Mouse (Mus musculus): ENCODE results near the gene Ndfip2. TPM values are rescaled to one million over a fixed set of nuclear protein-coding genes. Genes with fewer than 3 reads are reported as not detected.

Ndfip2 gene
- polyA plus RNA-seq, 1 experiment from 2014 or later: 67.3 TPM

DNA sequence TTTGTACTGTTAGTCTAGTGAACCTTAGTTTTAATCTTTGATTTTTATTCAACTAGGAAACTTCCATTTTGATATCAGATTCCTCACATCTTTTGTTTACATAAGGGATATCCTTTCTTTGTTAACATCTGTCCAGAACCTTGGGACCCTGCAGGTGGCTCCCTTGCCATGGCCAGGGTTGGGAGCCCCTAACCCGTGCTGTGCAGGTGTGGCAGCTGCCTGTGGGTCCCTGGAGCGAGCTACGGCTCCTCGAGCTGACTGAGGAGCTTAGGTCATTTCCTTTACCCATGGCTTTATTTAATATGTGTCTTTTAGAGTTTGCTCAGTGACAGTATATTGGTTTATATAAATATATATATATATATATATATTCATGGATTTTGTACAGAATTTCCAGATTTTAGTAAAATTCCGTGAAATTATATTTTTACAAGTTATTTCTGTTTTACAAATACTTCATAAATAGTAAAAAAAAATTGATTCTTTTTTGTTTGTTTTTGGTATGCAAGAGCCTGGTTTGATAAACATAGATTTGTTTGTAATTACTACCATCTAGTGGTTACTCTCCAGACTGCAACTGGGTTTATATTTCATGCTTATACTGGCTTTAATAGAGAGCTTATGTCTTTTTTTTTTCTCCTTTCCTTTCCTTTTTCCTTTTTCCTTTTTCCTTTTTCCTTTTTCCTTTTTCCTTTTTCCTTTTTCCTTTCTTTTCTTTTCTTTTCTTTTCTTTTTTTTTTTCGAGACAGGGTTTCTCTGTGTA is 37.6 kb downstream of the Ndfip2 start:
- ATAC-seq (ENCODE audit: low FRiP score, low TSS enrichment): peak; percentile 55; the same call in 1 of the 2 replicates
- WGBS: 69% methylated on average over 6 of the region's 6 CpGs
- Histone ChIP-seq H3K27ac (ENCODE audit: low read depth, low read length) (no peak overlapping the region), H3K9me3 (ENCODE audit: control insufficient read depth, low read length) (no peaks in the 10 kb centered on the region), H3K4me1 (ENCODE audit: control insufficient read depth, insufficient read depth, low read length) (no peaks in the 10 kb centered on the region), H3K36me3 (ENCODE audit: control insufficient read depth, insufficient read depth, low read length) (peaks cover 9% of the 10 kb centered on the region; the same call in 1 of the 2 replicates), H3K27me3 (ENCODE audit: control insufficient read depth, insufficient read depth, low read length) (no peaks in the 10 kb centered on the region), H3K4me3 (ENCODE audit: low read length) (no peak overlapping the region), H3K4me2 (replicated peaks; ENCODE audit: low read depth, low read length) (no peak overlapping the region), H3K9ac (ENCODE audit: low read depth, low read length) (no peak overlapping the region)

DNA sequence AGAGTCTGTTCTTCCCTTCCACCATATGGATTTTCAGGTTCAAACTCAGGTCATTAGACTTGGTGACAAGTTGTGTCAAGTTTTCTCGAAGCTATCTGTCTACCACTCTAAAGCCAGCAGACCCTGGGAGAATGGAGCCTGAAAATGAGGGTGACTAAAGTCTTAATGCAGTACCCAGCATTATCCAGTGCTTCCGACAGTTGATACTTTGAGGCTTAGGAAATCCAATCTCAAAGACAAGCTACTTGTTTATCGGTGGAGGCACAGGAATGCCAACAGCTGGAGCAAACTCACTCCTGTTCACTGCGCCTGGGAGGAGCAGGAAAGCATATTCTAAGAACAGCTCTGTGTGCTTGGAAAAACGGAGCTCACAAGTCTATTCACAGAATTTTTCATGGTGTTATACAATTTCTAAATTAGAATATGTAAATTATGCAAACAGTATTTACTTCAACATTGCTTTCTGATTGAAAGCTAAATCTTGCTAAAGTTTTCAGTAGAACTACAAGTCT is 41.4 kb downstream of the Ndfip2 start:
- Histone ChIP-seq H3K9me3 (ENCODE audit: control insufficient read depth, low read length) (no peaks in the 10 kb centered on the region), H3K9ac (ENCODE audit: low read depth, low read length) (no peak overlapping the region), H3K4me2 (replicated peaks; ENCODE audit: low read depth, low read length) (no peak overlapping the region), H3K27ac (ENCODE audit: low read depth, low read length) (no peak overlapping the region), H3K4me1 (ENCODE audit: control insufficient read depth, insufficient read depth, low read length) (no peaks in the 10 kb centered on the region), H3K36me3 (ENCODE audit: control insufficient read depth, insufficient read depth, low read length) (peaks cover 2% of the 10 kb centered on the region; the same call in 1 of the 2 replicates), H3K27me3 (ENCODE audit: control insufficient read depth, insufficient read depth, low read length) (no peaks in the 10 kb centered on the region), H3K4me3 (ENCODE audit: low read length) (no peak overlapping the region)
- WGBS: 82% methylated on average over 5 of the region's 5 CpGs
- ATAC-seq (ENCODE audit: low FRiP score, low TSS enrichment): no peak

DNA sequence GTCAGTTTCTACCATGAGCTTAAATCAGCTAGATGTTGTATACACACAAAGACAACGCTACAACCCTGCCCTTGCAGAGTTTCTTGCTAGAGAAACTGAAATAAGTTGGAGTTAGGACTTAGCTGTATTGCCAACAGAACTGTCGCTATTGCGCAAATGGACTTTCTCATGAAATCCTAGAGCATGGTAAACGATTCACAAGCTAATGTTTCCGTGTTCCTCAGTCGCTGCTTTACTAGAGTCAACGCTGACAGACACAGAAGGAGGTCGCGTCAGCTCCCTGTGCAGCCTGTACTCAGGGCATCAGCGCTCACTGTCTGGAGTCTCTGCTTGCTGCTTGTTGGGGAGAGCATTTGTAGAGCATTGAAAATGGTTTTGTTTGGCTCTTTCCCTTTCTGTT is 42.2 kb downstream of the Ndfip2 start:
- Histone ChIP-seq H3K9me3 (ENCODE audit: control insufficient read depth, low read length) (no peaks in the 10 kb centered on the region), H3K27me3 (ENCODE audit: control insufficient read depth, insufficient read depth, low read length) (no peaks in the 10 kb centered on the region), H3K4me2 (replicated peaks; ENCODE audit: low read depth, low read length) (no peak overlapping the region), H3K27ac (ENCODE audit: low read depth, low read length) (no peak overlapping the region), H3K36me3 (ENCODE audit: control insufficient read depth, insufficient read depth, low read length) (peaks cover 2% of the 10 kb centered on the region; the same call in 1 of the 2 replicates), H3K9ac (ENCODE audit: low read depth, low read length) (no peak overlapping the region), H3K4me3 (ENCODE audit: low read length) (no peak overlapping the region), H3K4me1 (ENCODE audit: control insufficient read depth, insufficient read depth, low read length) (no peaks in the 10 kb centered on the region)
- WGBS: 75% methylated on average over 10 of the region's 10 CpGs
- no peak for ATAC-seq (ENCODE audit: low FRiP score, low TSS enrichment)

DNA sequence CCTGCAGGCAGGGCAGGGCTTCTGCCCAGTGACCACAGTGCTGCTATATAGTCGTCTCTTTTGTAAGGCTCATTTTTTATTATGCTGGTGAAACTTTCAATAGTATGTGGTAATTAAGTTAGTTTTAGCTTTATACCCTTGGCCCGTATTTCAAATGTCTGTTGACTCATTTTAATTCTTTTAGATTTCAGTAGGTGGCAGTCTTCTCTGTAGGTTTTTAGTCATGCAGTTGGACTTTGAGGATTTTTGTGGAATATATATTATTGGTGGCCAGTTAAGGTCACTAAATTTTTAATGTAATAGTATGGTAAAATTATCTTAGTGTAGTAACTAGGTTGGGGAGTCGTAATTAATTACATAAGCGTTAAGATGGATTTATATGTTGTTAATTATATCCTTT is 44.3 kb downstream of the Ndfip2 start:
- 73% methylated on average over 4 of the region's 4 CpGs for WGBS
- no peak overlapping the region for H3K9ac ChIP-seq (ENCODE audit: low read depth, low read length)
- H3K27ac ChIP-seq (ENCODE audit: low read depth, low read length): no peak overlapping the region
- no peaks in the 10 kb centered on the region for H3K27me3 ChIP-seq (ENCODE audit: control insufficient read depth, insufficient read depth, low read length)
- no peaks in the 10 kb centered on the region for H3K9me3 ChIP-seq (ENCODE audit: control insufficient read depth, low read length)
- H3K4me2 ChIP-seq (replicated peaks; ENCODE audit: low read depth, low read length): no peak overlapping the region
- H3K36me3 ChIP-seq (ENCODE audit: control insufficient read depth, insufficient read depth, low read length): peaks cover 2% of the 10 kb centered on the region; the same call in 1 of the 2 replicates
- H3K4me3 ChIP-seq (ENCODE audit: low read length): no peak overlapping the region
- ATAC-seq (ENCODE audit: low FRiP score, low TSS enrichment): no peak
- H3K4me1 ChIP-seq (ENCODE audit: control insufficient read depth, insufficient read depth, low read length): no peaks in the 10 kb centered on the region

DNA sequence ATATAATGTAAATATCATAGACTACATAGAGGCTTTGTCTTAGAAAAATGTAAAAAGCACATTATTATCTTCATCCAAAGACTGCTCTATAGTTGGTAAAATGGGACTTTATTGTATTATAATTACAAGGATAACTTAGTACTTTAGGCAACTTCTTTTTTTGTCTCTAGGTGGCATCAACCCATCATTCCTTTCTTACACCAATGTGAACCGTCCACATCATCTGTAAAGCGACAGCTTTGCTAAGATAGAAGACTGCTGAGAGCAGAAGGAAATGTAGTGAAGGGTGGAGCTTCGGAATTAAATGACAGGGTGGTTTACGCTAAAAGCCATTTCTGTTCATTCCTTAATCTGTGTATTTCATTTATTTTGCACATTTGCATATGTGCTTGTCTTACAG is 49.3 kb downstream of the Ndfip2 start:
- WGBS: 83% methylated on average over 4 of the region's 4 CpGs
- Histone ChIP-seq H3K4me1 (ENCODE audit: control insufficient read depth, insufficient read depth, low read length) (no peaks in the 10 kb centered on the region), H3K9ac (ENCODE audit: low read depth, low read length) (no peak overlapping the region), H3K36me3 (ENCODE audit: control insufficient read depth, insufficient read depth, low read length) (peaks cover 12% of the 10 kb centered on the region; the same call in 1 of the 2 replicates), H3K27ac (ENCODE audit: low read depth, low read length) (no peak overlapping the region), H3K9me3 (ENCODE audit: control insufficient read depth, low read length) (no peaks in the 10 kb centered on the region), H3K27me3 (ENCODE audit: control insufficient read depth, insufficient read depth, low read length) (no peaks in the 10 kb centered on the region), H3K4me3 (ENCODE audit: low read length) (no peak overlapping the region), H3K4me2 (replicated peaks; ENCODE audit: low read depth, low read length) (no peak overlapping the region)
- no peak for ATAC-seq (ENCODE audit: low FRiP score, low TSS enrichment)

DNA sequence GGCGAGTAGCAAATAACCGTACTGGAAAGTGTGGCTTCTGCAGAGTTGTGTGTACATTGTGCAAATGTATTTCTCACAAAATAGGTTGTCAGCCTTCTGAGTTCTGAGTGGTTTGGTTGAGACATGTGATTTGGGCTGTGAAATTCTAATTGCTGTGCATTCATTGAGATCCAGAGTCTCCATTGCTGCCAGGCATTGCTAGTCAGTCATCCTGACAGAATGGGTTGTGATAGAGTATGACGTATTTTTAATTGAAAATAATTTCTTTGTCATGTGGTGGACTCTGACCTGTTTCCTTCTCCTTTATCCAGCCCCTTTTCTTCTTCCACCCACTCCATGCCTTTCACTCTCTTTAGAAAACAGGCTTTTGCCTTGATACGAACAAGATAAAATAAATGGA is 54.0 kb downstream of the Ndfip2 start:
- Histone ChIP-seq H3K4me1 (ENCODE audit: control insufficient read depth, insufficient read depth, low read length) (no peaks in the 10 kb centered on the region), H3K9ac (ENCODE audit: low read depth, low read length) (no peak overlapping the region), H3K27me3 (ENCODE audit: control insufficient read depth, insufficient read depth, low read length) (no peaks in the 10 kb centered on the region), H3K9me3 (ENCODE audit: control insufficient read depth, low read length) (no peaks in the 10 kb centered on the region), H3K4me3 (ENCODE audit: low read length) (no peak overlapping the region), H3K4me2 (replicated peaks; ENCODE audit: low read depth, low read length) (no peak overlapping the region), H3K36me3 (ENCODE audit: control insufficient read depth, insufficient read depth, low read length) (peaks cover 9% of the 10 kb centered on the region; the same call in 1 of the 2 replicates), H3K27ac (ENCODE audit: low read depth, low read length) (no peak overlapping the region)
- no peak for ATAC-seq (ENCODE audit: low FRiP score, low TSS enrichment)
- WGBS: 90% methylated on average over 4 of the region's 4 CpGs

DNA sequence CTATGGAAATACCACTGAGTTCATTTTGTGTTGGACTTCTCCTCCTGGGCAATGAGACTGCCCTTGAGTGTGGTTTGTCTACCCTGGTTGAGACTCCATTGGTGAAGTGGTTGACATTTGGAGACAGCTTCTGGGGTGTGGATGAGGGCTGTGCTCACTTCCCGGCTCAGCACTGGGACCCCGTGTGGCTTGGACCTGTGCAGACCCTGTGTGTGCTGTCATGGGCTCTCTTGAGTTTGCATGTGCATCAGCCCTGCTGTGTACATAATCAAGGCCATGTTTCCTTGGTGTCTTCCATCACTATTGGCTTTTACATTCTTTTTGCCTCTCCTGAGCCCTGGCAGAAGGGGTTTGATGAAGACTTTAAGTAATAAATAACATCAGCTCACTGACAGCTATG is 54.6 kb downstream of the Ndfip2 start:
- Histone ChIP-seq H3K4me3 (ENCODE audit: low read length) (no peak overlapping the region), H3K9me3 (ENCODE audit: control insufficient read depth, low read length) (no peaks in the 10 kb centered on the region), H3K4me1 (ENCODE audit: control insufficient read depth, insufficient read depth, low read length) (no peaks in the 10 kb centered on the region), H3K27me3 (ENCODE audit: control insufficient read depth, insufficient read depth, low read length) (no peaks in the 10 kb centered on the region), H3K9ac (ENCODE audit: low read depth, low read length) (no peak overlapping the region), H3K36me3 (ENCODE audit: control insufficient read depth, insufficient read depth, low read length) (peaks cover 7% of the 10 kb centered on the region; the same call in 1 of the 2 replicates), H3K27ac (ENCODE audit: low read depth, low read length) (no peak overlapping the region), H3K4me2 (replicated peaks; ENCODE audit: low read depth, low read length) (no peak overlapping the region)
- WGBS: 88% methylated on average over 2 of the region's 2 CpGs
- no peak for ATAC-seq (ENCODE audit: low FRiP score, low TSS enrichment)

DNA sequence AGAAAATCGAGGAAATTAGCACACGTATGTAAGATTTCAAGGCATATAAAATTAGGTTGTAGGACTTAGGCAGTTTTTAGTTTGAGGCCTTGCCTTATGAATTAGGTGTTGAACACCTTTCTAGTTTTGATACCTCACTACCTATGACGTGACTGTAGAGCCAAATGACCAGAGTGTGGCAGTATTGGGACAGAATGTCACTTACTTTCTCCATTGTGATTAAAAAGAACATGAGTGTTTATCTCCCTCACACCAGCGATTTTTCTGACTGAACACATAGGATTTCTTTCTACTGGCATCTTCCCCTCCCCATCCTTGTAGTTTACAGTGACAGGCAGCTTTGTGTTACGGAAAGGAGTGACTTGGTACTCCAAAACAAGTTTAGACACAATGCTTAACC is 55.5 kb downstream of the Ndfip2 start:
- Histone ChIP-seq H3K27ac (ENCODE audit: low read depth, low read length) (no peak overlapping the region), H3K4me2 (replicated peaks; ENCODE audit: low read depth, low read length) (no peak overlapping the region), H3K27me3 (ENCODE audit: control insufficient read depth, insufficient read depth, low read length) (no peaks in the 10 kb centered on the region), H3K9me3 (ENCODE audit: control insufficient read depth, low read length) (no peaks in the 10 kb centered on the region), H3K4me3 (ENCODE audit: low read length) (no peak overlapping the region), H3K4me1 (ENCODE audit: control insufficient read depth, insufficient read depth, low read length) (no peaks in the 10 kb centered on the region), H3K36me3 (ENCODE audit: control insufficient read depth, insufficient read depth, low read length) (peaks cover 6% of the 10 kb centered on the region; the same call in 1 of the 2 replicates), H3K9ac (ENCODE audit: low read depth, low read length) (no peak overlapping the region)
- WGBS: 46% methylated on average over 5 of the region's 5 CpGs
- ATAC-seq (ENCODE audit: low FRiP score, low TSS enrichment): peak; percentile 67; the same call in 1 of the 2 replicates

DNA sequence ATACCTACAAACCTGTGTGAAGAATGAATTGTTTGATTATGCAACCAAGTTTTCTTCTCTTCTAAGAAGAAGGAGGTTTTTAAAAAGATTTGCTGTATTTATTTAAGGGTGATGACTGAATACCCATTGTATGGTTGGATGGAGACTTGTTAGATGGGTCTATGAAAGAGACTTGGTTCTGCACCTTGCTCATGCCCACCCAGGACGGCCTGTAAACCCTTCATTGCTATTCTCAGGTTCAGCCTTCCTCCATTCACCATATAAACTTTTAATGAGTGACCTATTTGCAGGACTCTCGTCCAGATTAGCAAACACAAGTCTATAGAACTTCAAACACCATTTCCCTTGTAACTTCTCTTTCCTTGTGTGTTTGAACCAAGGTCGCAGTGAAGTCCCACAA is 63.3 kb downstream of the Ndfip2 start:
- H3K4me3 ChIP-seq (ENCODE audit: low read length): no peak overlapping the region
- H3K4me1 ChIP-seq (ENCODE audit: control insufficient read depth, insufficient read depth, low read length): no peaks in the 10 kb centered on the region
- no peaks in the 10 kb centered on the region for H3K27me3 ChIP-seq (ENCODE audit: control insufficient read depth, insufficient read depth, low read length)
- no peaks in the 10 kb centered on the region for H3K9me3 ChIP-seq (ENCODE audit: control insufficient read depth, low read length)
- no peak overlapping the region for H3K27ac ChIP-seq (ENCODE audit: low read depth, low read length)
- H3K4me2 ChIP-seq (replicated peaks; ENCODE audit: low read depth, low read length): no peak overlapping the region
- WGBS: 75% methylated on average over 3 of the region's 3 CpGs
- ATAC-seq (ENCODE audit: low FRiP score, low TSS enrichment): no peak
- H3K9ac ChIP-seq (ENCODE audit: low read depth, low read length): no peak overlapping the region
- no peaks in the 10 kb centered on the region for H3K36me3 ChIP-seq (ENCODE audit: control insufficient read depth, insufficient read depth, low read length)

Data from kidney, embryonic 14.5 days (tissue).